ENCODE assay signal across 7 mouse cellular contexts in the genomic region with DNA sequence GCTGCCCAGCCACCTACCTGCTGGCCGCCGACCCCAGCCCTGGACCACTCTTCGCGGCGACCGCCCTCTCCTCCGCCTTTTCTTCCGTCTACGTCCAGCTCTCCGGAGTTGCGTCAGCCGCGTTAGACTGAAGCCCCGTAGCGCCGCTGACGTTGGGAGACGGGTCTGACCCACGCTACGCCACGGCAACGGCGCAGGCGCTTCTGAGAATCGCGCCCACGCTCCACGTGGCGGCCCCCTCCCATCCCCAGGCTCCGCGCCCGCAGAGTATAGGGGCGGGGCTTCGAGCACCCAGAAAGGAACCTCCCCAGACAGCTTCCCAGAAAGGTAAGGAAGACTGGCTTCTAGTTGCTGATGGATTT. TPM values are rescaled to one million over a fixed set of nuclear protein-coding genes. Genes with fewer than 3 reads are reported as not detected.
A peak's percentile ranks its signal among the peaks of the same experiment; 100 is the strongest.
DNase-seq lines count a peak whose midpoint lies in the region; ATAC-seq lines count a peak whose summit lies in the region.

Gene Aldh18a1, minus strand, starts transcription at position 171 of the 362 bp plus-strand sequence.

- no peak within 1 kb of the TSS; the same call in 1 of the 2 replicates for H3K27ac ChIP-seq in embryonic facial prominence, embryonic 11.5 days (replicated peaks; ENCODE audit: low read depth, low read length)
- H3K27ac ChIP-seq in limb, embryonic 10.5 days, result peak within 1 kb of the TSS; percentile 86
- peak within 1 kb of the TSS; percentile 76 for H3K27ac ChIP-seq in midbrain, embryonic 13.5 days

- whole genome bisulfite sequencing in embryonic facial prominence, embryonic 11.5 days, result under 1% methylated on average over 33 of the region's 34 CpGs
- under 1% methylated on average over 34 of the region's 34 CpGs for WGBS in limb, embryonic 10.5 days
- under 1% methylated on average over 34 of the region's 34 CpGs for WGBS in midbrain, embryonic 13.5 days

- DNase-seq in adrenal gland, postnatal 14 days, result peak; percentile 95
- DNase-seq in embryonic facial prominence, embryonic 11.5 days (ENCODE audit: low spot score), result peak; percentile 97
- peak; percentile 73 for DNase-seq in kidney, adult 11 months
- peak; percentile 97 for DNase-seq in limb, embryonic 10.5 days (ENCODE audit: low spot score)
- peak; percentile 84 for DNase-seq in spleen, adult 12 weeks (ENCODE audit: low spot score)

- no peaks in the 10 kb centered on the region for H3K36me3 ChIP-seq in embryonic facial prominence, embryonic 11.5 days (replicated peaks; ENCODE audit: control insufficient read depth, insufficient read depth, low read depth, low read length)
- peaks cover 22% of the 10 kb centered on the region for H3K36me3 ChIP-seq in limb, embryonic 10.5 days
- peaks cover 12% of the 10 kb centered on the region for H3K36me3 ChIP-seq in midbrain, embryonic 13.5 days

- ATAC-seq in embryonic facial prominence, embryonic 11.5 days (replicated peaks; ENCODE audit: insufficient number of reproducible peaks, low FRiP score, low TSS enrichment, low read depth), result peak; percentile 91
- peak; percentile 97 for ATAC-seq in granulocyte monocyte progenitor cell, adult 5-6 weeks (replicated peaks; ENCODE audit: poor library complexity, severe bottlenecking)
- ATAC-seq in midbrain, embryonic 13.5 days, result peak; percentile 93

- H3K4me1 ChIP-seq in embryonic facial prominence, embryonic 11.5 days (ENCODE audit: control insufficient read depth, insufficient read depth, low read length), result no peaks in the 10 kb centered on the region; the same call in 1 of the 2 replicates
- peaks cover 14% of the 10 kb centered on the region for H3K4me1 ChIP-seq in limb, embryonic 10.5 days
- H3K4me1 ChIP-seq in midbrain, embryonic 13.5 days (replicated peaks), result peaks cover 26% of the 10 kb centered on the region

- peak within 1 kb of the TSS; percentile 70 for H3K4me2 ChIP-seq in embryonic facial prominence, embryonic 11.5 days (ENCODE audit: low read depth, low read length)
- H3K4me2 ChIP-seq in midbrain, embryonic 13.5 days (replicated peaks), result peak within 1 kb of the TSS; percentile 82

- no peaks in the 10 kb centered on the region for H3K27me3 ChIP-seq in embryonic facial prominence, embryonic 11.5 days (ENCODE audit: control insufficient read depth, insufficient read depth, low read length)
- no peaks in the 10 kb centered on the region for H3K27me3 ChIP-seq in limb, embryonic 10.5 days (ENCODE audit: low read depth, poor library complexity, severe bottlenecking)
- no peaks in the 10 kb centered on the region for H3K27me3 ChIP-seq in midbrain, embryonic 13.5 days

- H3K9ac ChIP-seq in embryonic facial prominence, embryonic 11.5 days (replicated peaks; ENCODE audit: low read length), result peak within 1 kb of the TSS; percentile 71
- H3K9ac ChIP-seq in midbrain, embryonic 13.5 days (replicated peaks), result peak within 1 kb of the TSS; percentile 91

- peak within 1 kb of the TSS; percentile 61 for H3K4me3 ChIP-seq in embryonic facial prominence, embryonic 11.5 days (ENCODE audit: low read depth, low read length)
- H3K4me3 ChIP-seq in limb, embryonic 10.5 days, result peak within 1 kb of the TSS; percentile 74
- peak within 1 kb of the TSS; percentile 85 for H3K4me3 ChIP-seq in midbrain, embryonic 13.5 days (replicated peaks)

- H3K9me3 ChIP-seq in embryonic facial prominence, embryonic 11.5 days (replicated peaks; ENCODE audit: control insufficient read depth, low read length), result no peaks in the 10 kb centered on the region
- H3K9me3 ChIP-seq in limb, embryonic 10.5 days (replicated peaks), result no peaks in the 10 kb centered on the region
- no peaks in the 10 kb centered on the region for H3K9me3 ChIP-seq in midbrain, embryonic 13.5 days

RNA-seq across cellular contexts. Expression of gene Aldh18a1, which starts in this region (rescaled TPM):
- total RNA-seq in adrenal gland, postnatal 14 days (2021), result 17.7 and 21.4 TPM in 2 replicates
- 56.0 and 59.7 TPM in 2 replicates for polyA plus RNA-seq in embryonic facial prominence, embryonic 11.5 days (2014; fragmentation: Nextera tagmentation; extraction: Ambion mirVana)
- total RNA-seq in granulocyte monocyte progenitor cell, adult 5-6 weeks (2014; fragmentation: Nextera tagmentation), result 34.7 and 35.8 TPM in 2 replicates
- 34.4 and 36.8 TPM in 2 replicates for total RNA-seq in granulocyte monocyte progenitor cell, adult 5-6 weeks (2017)
- polyA plus RNA-seq in limb, embryonic 10.5 days (2016; fragmentation: Nextera tagmentation; extraction: Ambion mirVana), result 93.5 and 96.1 TPM in 2 replicates
- 76.2 and 76.4 TPM in 2 replicates for polyA plus RNA-seq in midbrain, embryonic 13.5 days (2015; fragmentation: Nextera tagmentation; extraction: Ambion mirVana)
